Mouse (Mus musculus): ENCODE results near the gene Fxyd6. TPM values are rescaled to one million over a fixed set of nuclear protein-coding genes. Genes with fewer than 3 reads are reported as not detected.

Gene Fxyd6
- total and polyA plus RNA-seq, 3 experiments, result not detected

- Histone ChIP-seq H3K36me3 (ENCODE audit: control insufficient read depth in 1 of 2, insufficient read depth in 2 of 2, low read length in 2 of 2) (no peaks in the 10 kb centered on the region), H3K27me3 (ENCODE audit: control insufficient read depth in 1 of 2, insufficient read depth in 2 of 2, low read length in 2 of 2) (no peaks in the 10 kb centered on the region; a peak in 1 of 4 replicates), H3K27ac (ENCODE audit: control insufficient read depth, low read depth, low read length) (no peak overlapping the region), H3K9ac (ENCODE audit: control insufficient read depth, low read depth, low read length, poor library complexity, severe bottlenecking) (no peak overlapping the region), H3K4me1 (ENCODE audit: control insufficient read depth in 1 of 2, insufficient read depth in 2 of 2, low read length in 2 of 2) (no peaks in the 10 kb centered on the region), H3K79me2 (ENCODE audit: control insufficient read depth, insufficient read depth, low read length, poor library complexity) (no peaks in the 10 kb centered on the region), H3K9me3 (replicated peaks; ENCODE audit: insufficient read depth, low read length) (no peaks in the 10 kb centered on the region), H3K4me3 (ENCODE audit: control insufficient read depth in 1 of 2, insufficient read depth in 1 of 2, low read depth in 2 of 2, low read length in 2 of 2) (no peak overlapping the region)
- TF ChIP-seq NRF1 (IDR thresholded peaks at IDR 0.05; ENCODE audit: insufficient read depth, low read depth, low read length, poor library complexity, severe bottlenecking) (no peak), ZMIZ1 (IDR thresholded peaks at IDR 0.05; ENCODE audit: low read depth, low read length) (no peak), CHD2 (IDR thresholded peaks at IDR 0.05; ENCODE audit: low read length) (no peak), MYC (IDR thresholded peaks at IDR 0.05; ENCODE audit: low read depth, low read length) (no peak), UBTF (IDR thresholded peaks at IDR 0.05; ENCODE audit: borderline replicate concordance, insufficient read depth, low read depth, low read length) (no peak), ZC3H11A (IDR thresholded peaks at IDR 0.05; ENCODE audit: low read depth, low read length) (no peak), MAFK (IDR thresholded peaks at IDR 0.05; ENCODE audit: borderline replicate concordance, low read depth, low read length) (no peak), MAZ (IDR thresholded peaks at IDR 0.05; ENCODE audit: low read depth, low read length) (no peak), ZKSCAN1 (IDR thresholded peaks at IDR 0.05; ENCODE audit: low read depth, low read length) (no peak), ETS1 (IDR thresholded peaks at IDR 0.05; ENCODE audit: low read depth, low read length) (no peak), MXI1 (IDR thresholded peaks at IDR 0.05; ENCODE audit: low read depth, low read length) (no peak), HCFC1 (IDR thresholded peaks at IDR 0.05; ENCODE audit: low read depth, low read length) (no peak), RAD21 (IDR thresholded peaks at IDR 0.05; ENCODE audit: low read depth, low read length) (no peak), USF1 (IDR thresholded peaks at IDR 0.05; ENCODE audit: low read depth, low read length) (no peak), MYB (IDR thresholded peaks at IDR 0.05; ENCODE audit: low read depth, low read length) (no peak)
- DNase-seq (ENCODE audit: low read depth, low spot score), result no peak
Measured at GRCm38 (mm10) chr9:45395796-45396195, 25.8 kb downstream of the Fxyd6 start.

GRCm38 (mm10) chr9:45398336-45398735, 28.4 kb downstream of the Fxyd6 start:
- TF ChIP-seq MEF2A (IDR thresholded peaks at IDR 0.05; ENCODE audit: extremely low read depth, insufficient replicate concordance, low read depth, low read length, poor library complexity, severe bottlenecking) (no peak), USF1 (IDR thresholded peaks at IDR 0.05; ENCODE audit: low read depth, low read length) (no peak), POLR2A (IDR thresholded peaks at IDR 0.05; ENCODE audit: control insufficient read depth in 1 of 2, insufficient read depth in 1 of 2, low read depth in 1 of 2, low read length in 2 of 2, poor library complexity in 1 of 2) (no peak), SIN3A (IDR thresholded peaks at IDR 0.05; ENCODE audit: low read length) (no peak), HCFC1 (IDR thresholded peaks at IDR 0.05; ENCODE audit: low read depth, low read length) (no peak)
- DNase-seq (ENCODE audit: low read depth, low spot score), result no peak
- Histone ChIP-seq H3K79me2 (ENCODE audit: control insufficient read depth, insufficient read depth, low read length, poor library complexity) (no peaks in the 10 kb centered on the region), H3K4me1 (ENCODE audit: control insufficient read depth in 1 of 2, insufficient read depth in 2 of 2, low read length in 2 of 2) (no peaks in the 10 kb centered on the region), H3K9ac (ENCODE audit: control insufficient read depth, low read depth, low read length, poor library complexity, severe bottlenecking) (no peak overlapping the region), H3K9me3 (replicated peaks; ENCODE audit: insufficient read depth, low read length) (no peaks in the 10 kb centered on the region), H3K36me3 (ENCODE audit: control insufficient read depth in 1 of 2, insufficient read depth in 2 of 2, low read length in 2 of 2) (no peaks in the 10 kb centered on the region), H3K27ac (ENCODE audit: control insufficient read depth, low read depth, low read length) (no peak overlapping the region), H3K27me3 (ENCODE audit: control insufficient read depth in 1 of 2, insufficient read depth in 2 of 2, low read length in 2 of 2) (peaks cover 2 to 3% of the 10 kb centered on the region in 2 experiments; a peak in 3 of 4 replicates), H3K4me3 (ENCODE audit: control insufficient read depth in 1 of 2, insufficient read depth in 1 of 2, low read depth in 2 of 2, low read length in 2 of 2) (no peak overlapping the region)
